ENCODE assay signal across 25 mouse cellular contexts in the genomic region with DNA sequence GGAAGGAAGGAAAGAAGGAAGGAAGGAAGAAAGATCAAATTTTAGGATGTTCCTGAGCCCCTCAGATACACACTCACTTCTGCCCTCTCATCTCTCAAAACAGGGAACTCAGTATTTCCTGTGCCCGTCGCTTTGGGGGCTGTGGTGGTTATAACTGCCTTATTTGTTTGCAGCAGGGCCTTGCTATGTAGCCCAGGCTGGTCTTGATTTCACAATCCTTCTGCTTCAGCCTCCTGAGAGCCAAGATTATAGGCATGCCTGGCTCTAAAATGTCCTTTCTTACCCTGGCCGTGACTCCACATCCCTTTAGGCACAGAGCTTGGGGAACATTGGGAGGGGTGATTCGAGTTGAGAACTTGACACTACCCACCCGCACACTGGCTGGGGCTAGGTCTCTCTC. TPM values are rescaled to one million over a fixed set of nuclear protein-coding genes. Genes with fewer than 3 reads are reported as not detected.
DNase-seq lines count a peak whose midpoint lies in the region; ATAC-seq and TF ChIP-seq lines count a peak whose summit lies in the region.
"Had no signal": no experiment of that assay in that cellular context is flagged by ENCODE, and none has a peak within 500 bp of the region (broad histone marks: within the 10 kb centered on the region; RNA-seq: fewer than 3 reads in every experiment).

No protein-coding gene starts in this region.

- TF ChIP-seq CTCF in liver, adult 2 months (IDR thresholded peaks at IDR 0.05; ENCODE audit: low read depth, low read length): no peak
- no peak for TF ChIP-seq CTCF in liver, embryonic 14.5 days (IDR thresholded peaks at IDR 0.05; ENCODE audit: low read depth)

- H3K9ac ChIP-seq in liver, adult 2 months (ENCODE audit: low read depth, low read length): peak overlapping the region; percentile 44; the same call in 1 of the 2 replicates
- H3K9ac ChIP-seq in intestine, embryonic 14.5 days (ENCODE audit: low read length): no peak overlapping the region; the same call in 1 of the 2 replicates
- H3K9ac ChIP-seq in liver, embryonic 14.5 days (replicated peaks): no peak overlapping the region
- H3K9ac ChIP-seq in stomach, embryonic 16.5 days (ENCODE audit: low read length): no peak overlapping the region
- H3K9ac ChIP-seq: forebrain, embryonic 15.5 days; heart, embryonic 15.5 days; midbrain, embryonic 13.5 days; neural tube, embryonic 13.5 days had no signal

- peak overlapping the region; percentile 89 for H3K4me3 ChIP-seq in liver, adult 2 months (ENCODE audit: insufficient read depth, low read depth, low read length)
- peak overlapping the region; percentile 44 for H3K4me3 ChIP-seq in intestine, embryonic 14.5 days (ENCODE audit: low read depth, low read length)
- H3K4me3 ChIP-seq in liver, embryonic 14.5 days (ENCODE audit: insufficient read depth in 1 of 2, low read depth in 2 of 2, low read length in 2 of 2): peak overlapping the region; percentile 50
- peak overlapping the region; percentile 50 for H3K4me3 ChIP-seq in stomach, embryonic 16.5 days (replicated peaks; ENCODE audit: low read length)
- H3K4me3 ChIP-seq: forebrain, embryonic 15.5 days; heart, embryonic 15.5 days; neural tube, embryonic 13.5 days had no signal

- no peak for TF ChIP-seq POLR2A in liver, adult 2 months (IDR thresholded peaks at IDR 0.05; ENCODE audit: extremely low read depth, insufficient read depth, low read length)

- H3K79me2 ChIP-seq in liver, adult 2 months (ENCODE audit: control insufficient read depth, insufficient read depth, low read length): peaks cover 30% of the 10 kb centered on the region; the same call in 1 of the 2 replicates

- no peaks in the 10 kb centered on the region for H3K27me3 ChIP-seq in liver, adult 2 months (ENCODE audit: control insufficient read depth, insufficient read depth, low read length)
- peaks cover 20% of the 10 kb centered on the region for H3K27me3 ChIP-seq in intestine, embryonic 14.5 days (replicated peaks; ENCODE audit: control insufficient read depth, insufficient read depth, low read length)
- peaks cover 17% of the 10 kb centered on the region for H3K27me3 ChIP-seq in liver, embryonic 14.5 days (ENCODE audit: control insufficient read depth, insufficient read depth, low read length)
- H3K27me3 ChIP-seq in stomach, embryonic 16.5 days (ENCODE audit: control insufficient read depth, insufficient read depth, low read length): peaks cover 11% of the 10 kb centered on the region

- H3K27ac ChIP-seq in liver, adult 2 months (replicated peaks; ENCODE audit: insufficient read depth, low read depth, low read length): peak overlapping the region; percentile 93
- H3K27ac ChIP-seq in intestine, embryonic 14.5 days (ENCODE audit: low read depth): no peak overlapping the region
- no peak overlapping the region for H3K27ac ChIP-seq in liver, embryonic 14.5 days
- H3K27ac ChIP-seq in stomach, embryonic 16.5 days (ENCODE audit: low read length): no peak overlapping the region
- H3K27ac ChIP-seq: embryonic facial prominence, embryonic 10.5 days; forebrain, embryonic 15.5 days; heart, embryonic 15.5 days; kidney, postnatal 0 days; midbrain, embryonic 13.5 days; neural tube, embryonic 13.5 days had no signal

- no peaks in the 10 kb centered on the region for H3K9me3 ChIP-seq in intestine, embryonic 14.5 days (ENCODE audit: control insufficient read depth, low read length)
- H3K9me3 ChIP-seq in liver, embryonic 14.5 days (ENCODE audit: control insufficient read depth, low read length): no peaks in the 10 kb centered on the region
- no peaks in the 10 kb centered on the region for H3K9me3 ChIP-seq in stomach, embryonic 16.5 days (replicated peaks; ENCODE audit: control insufficient read depth, low read length)
- H3K9me3 ChIP-seq: embryonic facial prominence, embryonic 10.5 days; forebrain, embryonic 15.5 days; heart, embryonic 15.5 days; midbrain, embryonic 13.5 days; neural tube, embryonic 13.5 days had no signal

- peak overlapping the region; percentile 69 for H3K4me2 ChIP-seq in intestine, embryonic 14.5 days (ENCODE audit: low read length)
- H3K4me2 ChIP-seq in liver, embryonic 14.5 days (ENCODE audit: low read depth): peak overlapping the region; percentile 16
- H3K4me2 ChIP-seq in stomach, embryonic 16.5 days (ENCODE audit: low read depth, low read length): no peak overlapping the region
- H3K4me2 ChIP-seq: forebrain, embryonic 15.5 days; heart, embryonic 15.5 days had no signal

- H3K36me3 ChIP-seq in liver, adult 2 months (ENCODE audit: control insufficient read depth, insufficient read depth, low read length): peaks cover 11% of the 10 kb centered on the region
- H3K36me3 ChIP-seq in intestine, embryonic 14.5 days (ENCODE audit: control insufficient read depth, insufficient read depth, low read length): no peaks in the 10 kb centered on the region
- no peaks in the 10 kb centered on the region for H3K36me3 ChIP-seq in liver, embryonic 14.5 days (replicated peaks; ENCODE audit: control insufficient read depth, insufficient read depth, low read depth)
- H3K36me3 ChIP-seq in stomach, embryonic 16.5 days (ENCODE audit: control insufficient read depth, insufficient read depth, low read length): no peaks in the 10 kb centered on the region
- H3K36me3 ChIP-seq: embryonic facial prominence, embryonic 10.5 days; forebrain, embryonic 15.5 days; heart, embryonic 15.5 days; midbrain, embryonic 13.5 days; neural tube, embryonic 13.5 days had no signal

- 22% methylated on average over 5 of the region's 5 CpGs for WGBS in liver, adult 2 months
- 61% methylated on average over 5 of the region's 5 CpGs for WGBS in intestine, embryonic 14.5 days
- WGBS in liver, embryonic 14.5 days (ENCODE audit: insufficient replicate concordance): 30% methylated on average over 5 of the region's 5 CpGs
- 76% methylated on average over 5 of the region's 5 CpGs for WGBS in stomach, embryonic 16.5 days

- peaks cover 10% of the 10 kb centered on the region for H3K4me1 ChIP-seq in liver, adult 2 months (ENCODE audit: control insufficient read depth, insufficient read depth, low read length)
- H3K4me1 ChIP-seq in intestine, embryonic 14.5 days (replicated peaks; ENCODE audit: control insufficient read depth, insufficient read depth, low read length): 0 out of 2 replicates have a peak, but pooled peaks cover 4% of the 10 kb centered on the region
- no peaks in the 10 kb centered on the region; a peak in 1 of 4 replicates for H3K4me1 ChIP-seq in liver, embryonic 14.5 days (replicated peaks; ENCODE audit: control insufficient read depth in 2 of 2, insufficient read depth in 2 of 2, low read length in 1 of 2)
- peaks cover 11% of the 10 kb centered on the region for H3K4me1 ChIP-seq in stomach, embryonic 16.5 days (ENCODE audit: control insufficient read depth, insufficient read depth, low read length)

- no peak for TF ChIP-seq EP300 in liver, embryonic 14.5 days (IDR thresholded peaks at IDR 0.05; ENCODE audit: low read depth)

- ATAC-seq in intestine, embryonic 14.5 days (replicated peaks; ENCODE audit: low FRiP score, low TSS enrichment, low read depth): no peak
- no peak for ATAC-seq in liver, embryonic 14.5 days (ENCODE audit: insufficient read depth)
- ATAC-seq in stomach, embryonic 16.5 days (ENCODE audit: insufficient read depth, low FRiP score): no peak
- ATAC-seq: forebrain, embryonic 15.5 days; inflammation-experienced regulatory T-cells, adult 6 months; lung, postnatal 0 days; midbrain, embryonic 13.5 days had no signal

- peak; percentile 66 for DNase-seq in liver, adult 2 months (ENCODE audit: extremely low read depth, low read depth, low spot score)
- DNase-seq in liver: no peak
- no peak for DNase-seq in intestine, embryonic 14.5 days (ENCODE audit: low spot score)
- no peak for DNase-seq in liver, embryonic 14.5 days (ENCODE audit: low read depth in 3 of 3, low spot score in 3 of 3)
- no peak for DNase-seq in adrenal gland, adult (ENCODE audit: inconsistent age in 2 of 2, low spot score in 1 of 2)
- no peak for DNase-seq in spleen, postnatal 10 days (ENCODE audit: low spot score in 2 of 2)
- DNase-seq: adrenal gland, postnatal 36 days; cerebellum, adult 18-20 months; gastrocnemius, postnatal 14 days; spleen, adult 18-20 months; thymus, postnatal 25 days had no signal

RNA-seq across cellular contexts. Expression of a gene that starts 1.6 kb away (rescaled TPM):
- total RNA-seq in liver, adult 2 months (2014; rRNA removed): 35.9 and 55.0 TPM in 2 replicates
- polyA plus RNA-seq in liver, adult 2 months (2012; rRNA removed): 60.8 and 88.2 TPM in 2 replicates
- 95.9 and 101 TPM in 2 replicates for polyA plus RNA-seq in intestine, embryonic 14.5 days (2014; fragmentation: Nextera tagmentation; extraction: Ambion mirVana)
- 47.9 and 50.9 TPM in 2 replicates for polyA plus RNA-seq in liver, embryonic 14.5 days (2012; rRNA removed)
- polyA plus RNA-seq in liver, embryonic 14.5 days (2014; fragmentation: Nextera tagmentation; extraction: Ambion mirVana): 37.8 and 41.1 TPM in 2 replicates
- 23.0 and 24.7 TPM in 2 replicates for polyA plus RNA-seq in stomach, embryonic 16.5 days (2015; fragmentation: Nextera tagmentation; extraction: Ambion mirVana)
- total RNA-seq: gastrocnemius, postnatal 14 days; heart, adult 8-10 months had no signal
- polyA plus RNA-seq: inflammation-experienced regulatory T-cells, adult 6 months had no signal

RNA-seq across cellular contexts. Expression of a gene that starts 29.6 kb away (rescaled TPM):
- not detected in 2 replicates for total RNA-seq in liver, adult 2 months (2014; rRNA removed)
- not detected in 2 replicates for polyA plus RNA-seq in liver, adult 2 months (2012; rRNA removed)
- not detected in 2 replicates for polyA plus RNA-seq in intestine, embryonic 14.5 days (2014; fragmentation: Nextera tagmentation; extraction: Ambion mirVana)
- polyA plus RNA-seq in liver, embryonic 14.5 days (2012; rRNA removed): not detected in 2 replicates
- polyA plus RNA-seq in liver, embryonic 14.5 days (2014; fragmentation: Nextera tagmentation; extraction: Ambion mirVana): not detected in 2 replicates
- polyA plus RNA-seq in stomach, embryonic 16.5 days (2015; fragmentation: Nextera tagmentation; extraction: Ambion mirVana): not detected in 2 replicates
- total RNA-seq: adrenal gland, postnatal 36 days; heart, adult 8-10 months; hematopoietic stem cell, adult 5-6 weeks; layer of hippocampus, adult 18-20 months; left cerebral cortex, postnatal 25 days had no signal
- polyA plus RNA-seq: embryonic facial prominence, embryonic 10.5 days; forebrain, embryonic 15.5 days; heart, embryonic 15.5 days; inflammation-experienced regulatory T-cells, adult 6 months; limb, embryonic 14.5 days; lung, postnatal 0 days; midbrain, embryonic 13.5 days; neural tube, embryonic 13.5 days had no signal
